Mouse (Mus musculus) hindbrain, embryonic 14.5 days (tissue): ENCODE results near the gene Btk. TPM values are rescaled to one million over a fixed set of nuclear protein-coding genes. Genes with fewer than 3 reads are reported as not detected.

Experiments
- ATAC-seq: fragments of 200-750 bp; cut with Nextera tagmentation; 2 replicates; pipeline ENCODE4 v1.8.0; 2017; ENCODE audit warnings: moderate number of reproducible peaks, mild to moderate bottlenecking, moderate TSS enrichment, moderate library complexity; ENCODE audit not compliant: low FRiP score
- DNase-seq: peaks from one replicate; pipeline ENCODE4 v3.0.0-alpha.2; 2015; ENCODE audit warnings: low spot score
- H3K27ac ChIP-seq: fragments of 300-500 bp; sonication (generic); 2 replicates; pipeline ENCODE4 v1.5.1; 2014; ENCODE audit warnings: mild to moderate bottlenecking, moderate library complexity
- H3K27me3 ChIP-seq: fragments of 300-500 bp; sonication (generic); 2 replicates; pipeline ENCODE4 v1.6.1; 2014; ENCODE audit warnings: mild to moderate bottlenecking, low read length, mixed read lengths; ENCODE audit not compliant: control insufficient read depth, insufficient read depth
- H3K36me3 ChIP-seq: fragments of 300-500 bp; sonication (generic); replicated peaks from 2 replicates; pipeline ENCODE4 v1.6.1; 2014; ENCODE audit not compliant: control insufficient read depth, insufficient read depth
- H3K4me1 ChIP-seq: fragments of 300-500 bp; sonication (generic); replicated peaks from 2 replicates; pipeline ENCODE4 v1.6.1; 2014; ENCODE audit warnings: antibody characterized with exemption, low read length, mixed read lengths; ENCODE audit not compliant: control insufficient read depth, insufficient read depth
- H3K4me2 ChIP-seq: fragments of 300-500 bp; sonication (generic); replicated peaks from 2 replicates; pipeline ENCODE4 v1.6.1; 2014; ENCODE audit warnings: mild to moderate bottlenecking, moderate library complexity
- H3K4me3 ChIP-seq: fragments of 300-500 bp; sonication (generic); replicated peaks from 2 replicates; pipeline ENCODE4 v1.5.1; 2014; ENCODE audit warnings: mild to moderate bottlenecking, low read length
- H3K9ac ChIP-seq: fragments of 300-500 bp; sonication (generic); 2 replicates; pipeline ENCODE4 v1.6.1; 2014
- H3K9me3 ChIP-seq: fragments of 300-500 bp; sonication (generic); 2 replicates; pipeline ENCODE4 v1.6.1; 2016; ENCODE audit warnings: low read length; ENCODE audit not compliant: control insufficient read depth
- WGBS: fragments of 180-500 bp; shearing (Covaris S2); extraction: QIAGEN DNeasy Blood & Tissue Kit; methylation state at CpG from one replicate; pipeline ENCODE4 v1.1.7; 2014; 5-methylcytosine and 5-hydroxymethylcytosine counted together
- polyA plus RNA-seq: library from polyadenylated mRNA; unstranded; fragments of >200 nt; fragmentation: Nextera tagmentation; extraction: Ambion mirVana; gene quantifications from 2 replicates; pipeline ENCODE4 v1.2.1, GENCODE M21; 2014

The Btk gene
- polyA plus RNA-seq, 1 experiment from 2014 or later: 0.29 TPM

GRCm38 (mm10) chrX:134586447-134586846 lies 3.1 kb upstream of the Btk start:
- no peak for DNase-seq
- H3K9ac ChIP-seq: peak overlapping the region; percentile 67
- peak overlapping the region; percentile 49 for H3K4me3 ChIP-seq
- H3K9me3 ChIP-seq: no peaks in the 10 kb centered on the region
- H3K4me1 ChIP-seq: peaks cover 11% of the 10 kb centered on the region; the same call in 1 of the 2 replicates
- H3K4me2 ChIP-seq: peak overlapping the region; percentile 65
- no peak overlapping the region for H3K27ac ChIP-seq
- H3K36me3 ChIP-seq: peaks cover 16% of the 10 kb centered on the region; the same call in 1 of the 2 replicates
- WGBS: 36% methylated on average over 8 of the region's 8 CpGs
- no peak for ATAC-seq
- H3K27me3 ChIP-seq: 0 out of 2 replicates have a peak, but pooled peaks cover 2% of the 10 kb centered on the region

DNA sequence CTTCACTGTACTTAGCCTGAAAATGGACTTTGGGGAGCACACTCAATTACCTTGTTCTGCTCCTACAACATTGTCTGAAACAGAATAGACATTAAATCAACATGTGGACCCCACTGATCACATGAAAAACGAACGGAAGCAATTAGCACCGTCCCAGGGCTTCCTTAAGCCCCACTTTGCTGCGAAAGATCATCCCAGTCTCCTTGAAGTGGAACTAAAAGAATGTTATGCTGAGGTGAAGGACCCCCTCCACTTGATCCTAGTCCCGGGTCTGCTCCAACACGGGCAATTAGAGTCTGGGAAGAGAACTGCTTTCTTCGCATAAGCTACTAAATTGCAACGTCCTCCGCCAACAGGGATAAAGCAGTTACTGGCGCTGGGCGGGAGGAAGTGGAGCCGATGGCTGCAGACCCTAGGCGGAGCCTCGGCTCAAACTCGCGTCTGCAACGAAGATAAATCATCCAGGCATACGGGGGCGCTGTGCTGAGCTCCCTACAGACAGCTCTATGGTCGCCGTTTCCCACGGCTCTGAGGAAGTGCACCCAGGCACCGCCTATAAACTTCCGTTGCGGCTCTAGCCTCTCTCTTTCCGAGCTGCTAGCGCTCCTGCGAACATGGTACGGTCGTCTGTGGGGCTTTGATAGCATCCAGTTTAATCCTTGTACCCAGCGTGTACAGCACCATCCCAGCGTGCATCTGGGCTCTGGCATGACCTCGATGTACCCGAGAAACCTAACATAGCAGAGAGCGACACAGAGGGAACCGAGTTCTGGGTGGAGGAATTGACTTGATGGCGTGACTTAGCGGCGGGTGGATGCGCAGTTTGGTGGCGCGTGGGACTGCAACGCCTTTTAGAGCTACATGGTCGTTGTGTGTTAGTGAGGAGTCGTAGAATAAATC lies 2.0 kb upstream of the Btk start, which contains the start of gene Rpl36a:
Gene Rpl36a (plus strand): TSS at position 552 of the 900 bp plus-strand sequence.
- ATAC-seq: peak; percentile 98

GRCm38 (mm10) chrX:134582270-134582669 lies 1.1 kb downstream of the Btk start:
- Histone ChIP-seq H3K4me1 (peaks cover 11% of the 10 kb centered on the region; the same call in 1 of the 2 replicates), H3K27ac (no peak overlapping the region), H3K9ac (no peak overlapping the region), H3K36me3 (no peaks in the 10 kb centered on the region), H3K4me3 (no peak overlapping the region), H3K4me2 (no peak overlapping the region), H3K27me3 (0 out of 2 replicates have a peak, but pooled peaks cover 2% of the 10 kb centered on the region), H3K9me3 (no peaks in the 10 kb centered on the region)
- DNase-seq (no peak), ATAC-seq (no peak)
- 78% methylated on average over 11 of the region's 11 CpGs for WGBS

More for the DNA sequence above, 2.0 kb upstream of the Btk start, which contains the start of gene Rpl36a:
- Histone ChIP-seq H3K9ac (peak within 1 kb of the TSS; percentile 67), H3K9me3 (no peaks in the 10 kb centered on the region), H3K4me2 (peak within 1 kb of the TSS; percentile 65), H3K36me3 (peaks cover 16% of the 10 kb centered on the region; the same call in 1 of the 2 replicates), H3K27ac (peak within 1 kb of the TSS; percentile 84), H3K27me3 (0 out of 2 replicates have a peak, but pooled peaks cover 2% of the 10 kb centered on the region), H3K4me1 (peaks cover 11% of the 10 kb centered on the region; the same call in 1 of the 2 replicates), H3K4me3 (peak within 1 kb of the TSS; percentile 49)
- WGBS: 22% methylated on average over 45 of the region's 45 CpGs
- DNase-seq: peak; percentile 87

- no peak for ATAC-seq
- no peak for DNase-seq
- Histone ChIP-seq H3K4me1 (0 out of 2 replicates have a peak, but pooled peaks cover 3% of the 10 kb centered on the region), H3K36me3 (no peaks in the 10 kb centered on the region), H3K27ac (no peak overlapping the region), H3K9me3 (no peaks in the 10 kb centered on the region), H3K27me3 (0 out of 2 replicates have a peak, but pooled peaks cover 2% of the 10 kb centered on the region), H3K4me3 (no peak overlapping the region), H3K4me2 (no peak overlapping the region), H3K9ac (no peak overlapping the region)
- 88% methylated on average over 14 of the region's 14 CpGs for WGBS
Measured at GRCm38 (mm10) chrX:134580528-134581305, 2.7 kb downstream of the Btk start.

- no peak for ATAC-seq
- H3K27me3 ChIP-seq: no peaks in the 10 kb centered on the region
- 86% methylated on average over 4 of the region's 4 CpGs for WGBS
Measured at GRCm38 (mm10) chrX:134577896-134578295, 5.5 kb downstream of the Btk start.

DNA sequence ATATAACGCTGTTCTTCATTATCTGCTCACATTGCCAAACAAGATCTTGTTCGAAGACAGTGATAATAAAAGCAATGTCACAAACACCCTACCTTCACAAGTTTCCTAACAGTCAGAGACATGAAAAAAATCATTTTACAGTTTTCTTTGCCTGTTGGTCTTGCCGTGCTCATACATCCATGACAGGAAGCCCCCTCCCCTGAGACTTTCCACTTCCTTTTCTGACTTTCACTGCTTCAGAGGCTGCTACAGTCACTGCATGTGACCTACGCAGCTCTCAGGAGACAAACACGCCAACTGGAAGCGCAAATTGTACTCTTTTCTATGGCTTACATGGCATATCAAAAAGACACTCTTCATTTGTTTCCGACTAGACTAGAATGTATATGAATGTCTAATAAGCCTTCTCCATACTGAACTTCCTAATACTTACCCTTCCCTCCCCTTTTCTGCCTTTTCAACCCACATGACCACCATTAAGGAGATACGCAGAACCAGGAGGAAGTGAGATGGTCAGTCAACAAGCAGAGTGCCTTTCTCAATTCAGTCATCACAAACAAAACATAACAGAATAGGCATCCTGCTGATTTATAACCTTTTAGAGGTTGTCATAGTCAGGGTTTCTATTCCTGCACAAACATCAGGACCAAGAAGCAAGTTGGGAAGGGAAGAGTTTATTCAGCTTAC lies 16.7 kb downstream of the Btk start:
- H3K4me1 ChIP-seq: no peaks in the 10 kb centered on the region
- peaks cover 3% of the 10 kb centered on the region; the same call in 1 of the 2 replicates for H3K27me3 ChIP-seq
- H3K36me3 ChIP-seq: no peaks in the 10 kb centered on the region
- no peak overlapping the region for H3K9ac ChIP-seq
- H3K27ac ChIP-seq: no peak overlapping the region
- no peak overlapping the region for H3K4me2 ChIP-seq
- ATAC-seq (no peak), DNase-seq (no peak)
- no peaks in the 10 kb centered on the region for H3K9me3 ChIP-seq
- no peak overlapping the region for H3K4me3 ChIP-seq
- 87% methylated on average over 8 of the region's 8 CpGs for WGBS

More at GRCm38 (mm10) chrX:134577896-134578295, 5.5 kb downstream of the Btk start:
- H3K36me3 ChIP-seq: no peaks in the 10 kb centered on the region
- DNase-seq: no peak
- H3K4me1 ChIP-seq: no peaks in the 10 kb centered on the region
- H3K4me2 ChIP-seq: no peak overlapping the region
- no peak overlapping the region for H3K4me3 ChIP-seq
- no peak overlapping the region for H3K9ac ChIP-seq
- no peak overlapping the region for H3K27ac ChIP-seq
- no peaks in the 10 kb centered on the region for H3K9me3 ChIP-seq

GRCm38 (mm10) chrX:134564326-134564725 lies 19.0 kb downstream of the Btk start:
- Histone ChIP-seq H3K9me3 (no peaks in the 10 kb centered on the region), H3K27me3 (peaks cover 3% of the 10 kb centered on the region; the same call in 1 of the 2 replicates), H3K9ac (no peak overlapping the region), H3K36me3 (no peaks in the 10 kb centered on the region), H3K4me2 (no peak overlapping the region), H3K4me3 (no peak overlapping the region), H3K4me1 (no peaks in the 10 kb centered on the region), H3K27ac (no peak overlapping the region)
- ATAC-seq (no peak), DNase-seq (no peak)
- WGBS: 87% methylated on average over 4 of the region's 4 CpGs

- WGBS: 79% methylated on average over 6 of the region's 6 CpGs
- no peak overlapping the region for H3K9ac ChIP-seq
- H3K9me3 ChIP-seq: no peaks in the 10 kb centered on the region
- H3K27ac ChIP-seq: no peak overlapping the region
- no peaks in the 10 kb centered on the region for H3K4me1 ChIP-seq
- no peak overlapping the region for H3K4me2 ChIP-seq
- ATAC-seq: no peak
- no peak for DNase-seq
- no peak overlapping the region for H3K4me3 ChIP-seq
- H3K36me3 ChIP-seq: no peaks in the 10 kb centered on the region
- H3K27me3 ChIP-seq: no peaks in the 10 kb centered on the region
Measured at GRCm38 (mm10) chrX:134554425-134554824, 28.9 kb downstream of the Btk start.
